Mouse (Mus musculus) embryonic facial prominence, embryonic 11.5 days (tissue): ENCODE results near the gene Nbr1. TPM values are rescaled to one million over a fixed set of nuclear protein-coding genes. Genes with fewer than 3 reads are reported as not detected.
A peak's percentile ranks its signal among the peaks of the same experiment; 100 is the strongest.
"Not testable (repeated sequence)": the region's sequence is repeated elsewhere in the genome, so short reads cannot be mapped to it uniquely, and the experiment has no call there.

Experiments used
- ATAC-seq: fragments of 200-750 bp; cut with Nextera tagmentation; replicated peaks from 2 replicates; pipeline ENCODE4 v1.8.0; 2017; ENCODE audit warnings: low read depth; ENCODE audit not compliant: insufficient number of reproducible peaks, low FRiP score, low TSS enrichment
- DNase-seq: peaks from one replicate; pipeline ENCODE4 v3.0.0-alpha.2; 2015; ENCODE audit warnings: low spot score
- H3K27ac ChIP-seq: fragments of 300-500 bp; sonication (generic); replicated peaks from 2 replicates; pipeline ENCODE4 v1.5.1; 2014; ENCODE audit warnings: mild to moderate bottlenecking, low read depth, low read length, control low read depth
- H3K27me3 ChIP-seq: fragments of 300-500 bp; sonication (generic); 2 replicates; pipeline ENCODE4 v1.6.1; 2014; ENCODE audit warnings: mild to moderate bottlenecking, low read length, moderate library complexity, mixed read lengths; ENCODE audit not compliant: control insufficient read depth, insufficient read depth
- H3K36me3 ChIP-seq: fragments of 300-500 bp; sonication (generic); replicated peaks from 2 replicates; pipeline ENCODE4 v1.6.1; 2014; ENCODE audit warnings: low read depth, mild to moderate bottlenecking, low read length, moderate library complexity, mixed read lengths; ENCODE audit not compliant: control insufficient read depth, insufficient read depth
- H3K4me1 ChIP-seq: fragments of 300-500 bp; sonication (generic); 2 replicates; pipeline ENCODE4 v1.6.1; 2014; ENCODE audit warnings: low read length, mixed read lengths; ENCODE audit not compliant: control insufficient read depth, insufficient read depth
- H3K4me2 ChIP-seq: fragments of 300-500 bp; sonication (generic); 2 replicates; pipeline ENCODE4 v1.6.1; 2014; ENCODE audit warnings: low read depth, mild to moderate bottlenecking, control low read depth, low read length, moderate library complexity
- H3K4me3 ChIP-seq: fragments of 300-500 bp; sonication (generic); 2 replicates; pipeline ENCODE4 v1.5.1; 2014; ENCODE audit warnings: low read depth, low read length, control low read depth
- H3K9ac ChIP-seq: fragments of 300-500 bp; sonication (generic); replicated peaks from 2 replicates; pipeline ENCODE4 v1.6.1; 2014; ENCODE audit warnings: mild to moderate bottlenecking, control low read depth, low read length
- H3K9me3 ChIP-seq: fragments of 300-500 bp; sonication (generic); replicated peaks from 2 replicates; pipeline ENCODE4 v1.6.1; 2016; ENCODE audit warnings: mild to moderate bottlenecking, low read length, inconsistent platforms, mixed read lengths; ENCODE audit not compliant: control insufficient read depth
- WGBS: fragments of 180-500 bp; shearing (Covaris S2); extraction: QIAGEN DNeasy Blood & Tissue Kit; methylation state at CpG from one replicate; pipeline ENCODE4 v1.1.7; 2014; 5-methylcytosine and 5-hydroxymethylcytosine counted together
- polyA plus RNA-seq: library from polyadenylated mRNA; unstranded; fragments of >200 nt; fragmentation: Nextera tagmentation; extraction: Ambion mirVana; gene quantifications from 2 replicates; pipeline ENCODE4 v1.2.1, GENCODE M21; 2014

Gene Nbr1
- polyA plus RNA-seq, 1 experiment from 2014 or later, result 74.1 TPM

GRCm38 (mm10) chr11:101607134-101607533 is 55.2 kb downstream of the Nbr1 start:
- H3K36me3 ChIP-seq, H3K9me3 ChIP-seq, DNase-seq, H3K9ac ChIP-seq, H3K4me3 ChIP-seq, H3K27me3 ChIP-seq, ATAC-seq, H3K4me1 ChIP-seq, H3K27ac ChIP-seq, H3K4me2 ChIP-seq: not testable (repeated sequence)
- WGBS, result 89% methylated on average over 4 of the region's 4 CpGs

- no peaks in the 10 kb centered on the region for H3K27me3 ChIP-seq
- DNase-seq (no peak), ATAC-seq (no peak)
- H3K36me3 ChIP-seq, result no peaks in the 10 kb centered on the region
- no peaks in the 10 kb centered on the region for H3K9me3 ChIP-seq
- 44% methylated on average over 11 of the region's 11 CpGs for WGBS
- no peak overlapping the region for H3K4me2 ChIP-seq
- H3K9ac ChIP-seq, result no peak overlapping the region
- H3K4me3 ChIP-seq, result no peak overlapping the region
- no peaks in the 10 kb centered on the region for H3K4me1 ChIP-seq
- H3K27ac ChIP-seq, result no peak overlapping the region
These were observed 58.5 kb downstream of the Nbr1 start for GRCm38 (mm10) chr11:101610445-101610844.

- whole genome bisulfite sequencing, result 73% methylated on average over 6 of the region's 6 CpGs
- Histone ChIP-seq H3K4me1 (no peaks in the 10 kb centered on the region), H3K27ac (no peak overlapping the region), H3K36me3 (no peaks in the 10 kb centered on the region), H3K9me3 (no peaks in the 10 kb centered on the region), H3K27me3 (no peaks in the 10 kb centered on the region), H3K4me3 (no peak overlapping the region), H3K9ac (no peak overlapping the region), H3K4me2 (no peak overlapping the region)
- ATAC-seq (no peak), DNase-seq (no peak)
These were observed 61.6 kb downstream of the Nbr1 start for GRCm38 (mm10) chr11:101613596-101613995.

DNA sequence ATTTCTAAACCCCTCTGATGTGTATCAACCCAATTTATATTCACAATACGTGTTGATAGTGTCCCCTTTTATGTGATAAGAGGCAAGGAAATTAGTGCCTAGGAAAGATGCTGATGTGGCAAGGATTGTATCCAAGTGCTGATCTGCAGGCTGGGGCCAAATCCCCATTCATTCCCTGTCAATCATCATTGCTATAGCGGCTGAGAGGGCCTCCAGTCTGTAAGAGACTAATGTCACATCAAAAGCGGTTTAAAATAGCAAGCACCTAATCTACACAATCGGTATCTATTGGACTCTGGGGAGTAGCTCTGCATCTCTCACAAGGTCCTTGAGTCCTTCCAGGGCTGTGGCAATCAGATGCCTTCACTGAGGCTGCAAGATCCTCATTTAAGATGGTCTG is 62.2 kb downstream of the Nbr1 start:
- Histone ChIP-seq H3K9me3 (no peaks in the 10 kb centered on the region), H3K27me3 (no peaks in the 10 kb centered on the region), H3K9ac (no peak overlapping the region), H3K4me1 (no peaks in the 10 kb centered on the region), H3K4me2 (no peak overlapping the region), H3K27ac (no peak overlapping the region), H3K36me3 (no peaks in the 10 kb centered on the region), H3K4me3 (no peak overlapping the region)
- WGBS, result 70% methylated on average over 4 of the region's 4 CpGs
- no peak for DNase-seq
- ATAC-seq, result no peak

DNA sequence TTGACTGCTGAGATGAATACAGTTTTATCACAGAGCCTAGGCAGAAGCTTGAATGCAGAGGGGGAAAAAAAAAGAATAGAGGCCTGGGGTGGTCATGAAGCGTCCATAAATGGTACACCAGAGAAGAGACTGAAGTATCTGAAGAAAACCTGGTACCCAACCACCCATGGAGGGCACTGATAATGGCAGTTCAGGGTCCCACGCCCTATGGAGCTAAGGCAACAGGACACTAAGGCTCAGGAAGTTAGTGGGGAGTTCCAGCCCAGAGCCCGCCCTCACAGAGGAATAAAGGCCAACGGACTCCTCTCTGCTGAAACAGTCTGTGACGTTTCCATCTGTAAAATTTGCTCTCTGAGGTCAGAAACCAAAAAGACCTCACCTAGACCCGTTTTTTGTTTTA is 63.4 kb downstream of the Nbr1 start:
- H3K27me3 ChIP-seq, result no peaks in the 10 kb centered on the region
- H3K4me2 ChIP-seq, result no peak overlapping the region
- no peak overlapping the region for H3K4me3 ChIP-seq
- no peaks in the 10 kb centered on the region for H3K4me1 ChIP-seq
- no peaks in the 10 kb centered on the region for H3K36me3 ChIP-seq
- H3K27ac ChIP-seq, result no peak overlapping the region
- 79% methylated on average over 6 of the region's 6 CpGs for WGBS
- H3K9me3 ChIP-seq, result no peaks in the 10 kb centered on the region
- ATAC-seq (no peak), DNase-seq (no peak)
- H3K9ac ChIP-seq, result no peak overlapping the region

GRCm38 (mm10) chr11:101616104-101616503 is 64.2 kb downstream of the Nbr1 start:
- ATAC-seq, result no peak
- Histone ChIP-seq H3K4me3 (no peak overlapping the region), H3K36me3 (no peaks in the 10 kb centered on the region), H3K27me3 (no peaks in the 10 kb centered on the region), H3K9me3 (no peaks in the 10 kb centered on the region), H3K27ac (no peak overlapping the region), H3K4me1 (no peaks in the 10 kb centered on the region), H3K4me2 (no peak overlapping the region), H3K9ac (no peak overlapping the region)
- DNase-seq, result no peak
- 91% methylated on average over 8 of the region's 8 CpGs for WGBS

GRCm38 (mm10) chr11:101616948-101617767 is 65.2 kb downstream of the Nbr1 start:
- 19% methylated on average over 18 of the region's 18 CpGs for whole genome bisulfite sequencing
- Histone ChIP-seq H3K4me3 (no peak overlapping the region), H3K4me2 (no peak overlapping the region), H3K27me3 (no peaks in the 10 kb centered on the region), H3K9me3 (no peaks in the 10 kb centered on the region), H3K4me1 (no peaks in the 10 kb centered on the region), H3K27ac (no peak overlapping the region), H3K36me3 (no peaks in the 10 kb centered on the region), H3K9ac (no peak overlapping the region)
- DNase-seq, result peak; percentile 28
- no peak for ATAC-seq

GRCm38 (mm10) chr11:101617849-101618248 is 65.9 kb downstream of the Nbr1 start:
- H3K27me3 ChIP-seq, result no peaks in the 10 kb centered on the region
- no peak overlapping the region for H3K4me3 ChIP-seq
- H3K4me2 ChIP-seq, result no peak overlapping the region
- no peaks in the 10 kb centered on the region for H3K4me1 ChIP-seq
- H3K9me3 ChIP-seq, result no peaks in the 10 kb centered on the region
- no peaks in the 10 kb centered on the region for H3K36me3 ChIP-seq
- H3K27ac ChIP-seq, result no peak overlapping the region
- DNase-seq, result peak; percentile 89
- ATAC-seq, result 0 out of 2 replicates have a peak, but pooled peaks have one; percentile 55
- 5% methylated on average over 8 of the region's 8 CpGs for WGBS
- H3K9ac ChIP-seq, result no peak overlapping the region
